Mouse (Mus musculus): ENCODE measurements around the gene Bnip2.

DNA sequence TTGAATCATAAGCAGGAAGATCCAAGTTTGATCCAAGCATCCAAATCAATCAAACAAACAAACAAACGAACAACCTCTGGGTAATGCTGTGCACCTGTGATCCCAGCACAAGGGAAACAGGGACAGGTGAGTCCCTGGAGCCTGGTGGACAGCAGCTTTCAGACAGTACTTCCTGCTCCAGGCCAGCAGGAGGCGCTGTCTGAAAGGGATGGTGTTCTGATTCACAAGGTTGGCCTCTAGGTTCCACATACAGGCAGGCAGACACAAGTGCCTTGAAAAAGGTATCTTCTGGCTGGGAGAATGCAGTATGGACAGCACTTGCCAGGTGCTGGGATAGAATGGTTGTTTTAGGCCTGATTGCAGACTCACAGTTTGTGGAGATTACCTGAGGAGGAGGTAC lies 40.3 kb upstream of the Bnip2 start:
- TF ChIP-seq CTCF (IDR thresholded peaks at IDR 0.05; ENCODE audit: extremely low read depth, insufficient read depth, insufficient read length, insufficient replicate concordance) (peak; percentile 89; the same call in 1 of the 2 replicates), POLR2A (IDR thresholded peaks at IDR 0.05; ENCODE audit: low read depth, low read length) (no peak)
